Mouse (Mus musculus) embryonic facial prominence, embryonic 11.5 days (tissue): ENCODE data around the gene Tnnt1. TPM values are rescaled to one million over a fixed set of nuclear protein-coding genes. Genes with fewer than 3 reads are reported as not detected.

Source experiments
- ATAC-seq: fragments of 200-750 bp; cut with Nextera tagmentation; replicated peaks from 2 replicates; pipeline ENCODE4 v1.8.0; 2017; ENCODE audit warnings: low read depth; ENCODE audit not compliant: insufficient number of reproducible peaks, low FRiP score, low TSS enrichment
- DNase-seq: peaks from one replicate; pipeline ENCODE4 v3.0.0-alpha.2; 2015; ENCODE audit warnings: low spot score
- H3K27ac ChIP-seq: fragments of 300-500 bp; sonication (generic); replicated peaks from 2 replicates; pipeline ENCODE4 v1.5.1; 2014; ENCODE audit warnings: mild to moderate bottlenecking, low read depth, low read length, control low read depth
- H3K27me3 ChIP-seq: fragments of 300-500 bp; sonication (generic); 2 replicates; pipeline ENCODE4 v1.6.1; 2014; ENCODE audit warnings: mild to moderate bottlenecking, low read length, moderate library complexity, mixed read lengths; ENCODE audit not compliant: control insufficient read depth, insufficient read depth
- H3K36me3 ChIP-seq: fragments of 300-500 bp; sonication (generic); replicated peaks from 2 replicates; pipeline ENCODE4 v1.6.1; 2014; ENCODE audit warnings: low read depth, mild to moderate bottlenecking, low read length, moderate library complexity, mixed read lengths; ENCODE audit not compliant: control insufficient read depth, insufficient read depth
- H3K4me1 ChIP-seq: fragments of 300-500 bp; sonication (generic); 2 replicates; pipeline ENCODE4 v1.6.1; 2014; ENCODE audit warnings: low read length, mixed read lengths; ENCODE audit not compliant: control insufficient read depth, insufficient read depth
- H3K4me2 ChIP-seq: fragments of 300-500 bp; sonication (generic); 2 replicates; pipeline ENCODE4 v1.6.1; 2014; ENCODE audit warnings: low read depth, mild to moderate bottlenecking, control low read depth, low read length, moderate library complexity
- H3K4me3 ChIP-seq: fragments of 300-500 bp; sonication (generic); 2 replicates; pipeline ENCODE4 v1.5.1; 2014; ENCODE audit warnings: low read depth, low read length, control low read depth
- H3K9ac ChIP-seq: fragments of 300-500 bp; sonication (generic); replicated peaks from 2 replicates; pipeline ENCODE4 v1.6.1; 2014; ENCODE audit warnings: mild to moderate bottlenecking, control low read depth, low read length
- H3K9me3 ChIP-seq: fragments of 300-500 bp; sonication (generic); replicated peaks from 2 replicates; pipeline ENCODE4 v1.6.1; 2016; ENCODE audit warnings: mild to moderate bottlenecking, low read length, inconsistent platforms, mixed read lengths; ENCODE audit not compliant: control insufficient read depth
- WGBS: fragments of 180-500 bp; shearing (Covaris S2); extraction: QIAGEN DNeasy Blood & Tissue Kit; methylation state at CpG from one replicate; pipeline ENCODE4 v1.1.7; 2014; 5-methylcytosine and 5-hydroxymethylcytosine counted together
- polyA plus RNA-seq: library from polyadenylated mRNA; unstranded; fragments of >200 nt; fragmentation: Nextera tagmentation; extraction: Ambion mirVana; gene quantifications from 2 replicates; pipeline ENCODE4 v1.2.1, GENCODE M21; 2014

Gene Tnnt1
- polyA plus RNA-seq, 1 experiment from 2014 or later, result 61.5 TPM

- H3K9ac ChIP-seq, result no peak overlapping the region
- H3K27ac ChIP-seq, result no peak overlapping the region
- H3K4me3 ChIP-seq, result no peak overlapping the region
- ATAC-seq (no peak), DNase-seq (no peak)
- H3K27me3 ChIP-seq, result no peaks in the 10 kb centered on the region
- 65% methylated on average over 11 of the region's 11 CpGs for WGBS
- H3K9me3 ChIP-seq, result no peaks in the 10 kb centered on the region
- H3K36me3 ChIP-seq, result no peaks in the 10 kb centered on the region
- H3K4me1 ChIP-seq, result no peaks in the 10 kb centered on the region
- no peak overlapping the region for H3K4me2 ChIP-seq
Observed at GRCm38 (mm10) chr7:4504646-4505435, 11.3 kb downstream of the Tnnt1 start.

DNA sequence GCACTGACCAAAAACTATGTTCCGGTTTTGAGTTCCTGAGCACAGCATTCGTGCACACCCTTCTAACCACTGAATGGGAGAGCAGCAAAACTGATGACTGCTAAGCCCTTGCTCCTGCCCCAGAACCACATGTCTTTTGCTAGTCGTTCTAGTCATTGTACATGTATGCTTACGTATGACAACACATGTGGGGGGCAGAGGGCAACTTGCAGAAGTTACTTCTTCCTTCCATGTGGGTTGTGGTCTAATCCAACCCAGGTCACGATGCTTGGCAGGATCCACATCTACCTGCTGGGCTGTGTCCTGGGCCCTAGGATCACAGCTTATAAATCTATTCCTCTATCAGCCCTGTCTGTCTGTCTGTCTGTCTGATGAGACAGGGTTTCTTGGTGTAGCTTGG, 12.3 kb downstream of the Tnnt1 start:
- no peaks in the 10 kb centered on the region for H3K27me3 ChIP-seq
- H3K9ac ChIP-seq, result no peak overlapping the region
- ATAC-seq (no peak), DNase-seq (no peak)
- H3K4me2 ChIP-seq, result no peak overlapping the region
- 74% methylated on average over 5 of the region's 5 CpGs for WGBS
- H3K27ac ChIP-seq, result no peak overlapping the region
- no peaks in the 10 kb centered on the region for H3K36me3 ChIP-seq
- H3K4me3 ChIP-seq, result no peak overlapping the region
- no peaks in the 10 kb centered on the region for H3K4me1 ChIP-seq
- no peaks in the 10 kb centered on the region for H3K9me3 ChIP-seq

- Histone ChIP-seq H3K4me2 (no peak overlapping the region), H3K9me3 (no peaks in the 10 kb centered on the region), H3K4me3 (no peak overlapping the region), H3K27me3 (no peaks in the 10 kb centered on the region), H3K9ac (no peak overlapping the region), H3K27ac (no peak overlapping the region), H3K4me1 (no peaks in the 10 kb centered on the region), H3K36me3 (no peaks in the 10 kb centered on the region)
- WGBS, result 83% methylated on average over 4 of the region's 4 CpGs
- ATAC-seq, result no peak
- DNase-seq, result no peak
Observed at GRCm38 (mm10) chr7:4503100-4503499, 13.1 kb downstream of the Tnnt1 start.

- WGBS, result 12% methylated on average over 14 of the region's 14 CpGs
Observed at GRCm38 (mm10) chr7:4502421-4503090, 13.6 kb downstream of the Tnnt1 start.

GRCm38 (mm10) chr7:4501558-4502397, 14.4 kb downstream of the Tnnt1 start, which contains the start of gene Ppp1r12c:
Gene Ppp1r12c, minus strand, starts transcription at chr7:4501680.
- DNase-seq (peak; percentile 95), ATAC-seq (peak; percentile 80)
- Histone ChIP-seq H3K27me3 (no peaks in the 10 kb centered on the region), H3K4me2 (peak within 1 kb of the TSS; percentile 51), H3K4me3 (peak within 1 kb of the TSS; percentile 89), H3K9me3 (no peaks in the 10 kb centered on the region), H3K36me3 (no peaks in the 10 kb centered on the region), H3K27ac (peak within 1 kb of the TSS; percentile 76), H3K4me1 (no peaks in the 10 kb centered on the region), H3K9ac (peak within 1 kb of the TSS; percentile 90)
- under 1% methylated on average over 62 of the region's 62 CpGs for WGBS

More at GRCm38 (mm10) chr7:4502421-4503090, 13.6 kb downstream of the Tnnt1 start:
- Histone ChIP-seq H3K36me3 (no peaks in the 10 kb centered on the region), H3K9ac (peak overlapping the region; percentile 90), H3K27me3 (no peaks in the 10 kb centered on the region), H3K9me3 (no peaks in the 10 kb centered on the region), H3K4me1 (no peaks in the 10 kb centered on the region), H3K4me3 (peak overlapping the region; percentile 89), H3K27ac (no peak overlapping the region), H3K4me2 (peak overlapping the region; percentile 51)
- DNase-seq (peak; percentile 71), ATAC-seq (no peak)

DNA sequence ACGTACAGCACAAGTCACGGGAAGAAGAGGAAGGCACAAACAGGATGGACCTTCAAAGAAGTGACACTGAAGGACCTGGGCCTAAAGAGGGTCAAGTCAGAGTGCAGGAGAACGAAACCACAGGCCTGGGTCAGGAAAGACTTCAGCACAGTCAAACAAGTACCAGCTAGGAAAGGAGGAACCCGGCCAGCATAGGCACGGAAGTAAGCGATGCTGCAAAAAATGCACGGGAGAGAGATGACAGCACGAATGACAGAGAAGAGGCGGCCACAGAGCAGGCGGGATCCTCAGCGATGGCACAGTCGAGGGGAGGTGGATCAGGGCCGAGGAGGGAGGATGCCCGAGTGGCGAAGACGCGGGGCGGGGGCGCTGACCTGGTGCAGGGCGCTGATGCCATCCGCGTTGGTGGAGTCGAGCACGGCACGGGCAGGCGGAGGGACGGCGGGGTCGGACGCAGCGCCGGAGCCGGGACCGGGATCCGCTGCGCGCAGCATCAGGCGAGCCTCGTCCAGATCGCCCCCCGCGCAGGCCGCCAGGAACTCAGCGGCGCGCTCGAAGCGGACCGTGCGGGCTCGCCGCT, 15.2 kb downstream of the Tnnt1 start:
- Histone ChIP-seq H3K27ac (peak overlapping the region; percentile 76), H3K4me1 (no peaks in the 10 kb centered on the region), H3K4me3 (peak overlapping the region; percentile 89), H3K27me3 (no peaks in the 10 kb centered on the region), H3K4me2 (peak overlapping the region; percentile 51), H3K36me3 (no peaks in the 10 kb centered on the region; the same call in 1 of the 2 replicates), H3K9ac (peak overlapping the region; percentile 90), H3K9me3 (no peaks in the 10 kb centered on the region)
- under 1% methylated on average over 33 of the region's 52 CpGs for WGBS
- DNase-seq, result peak; percentile 21
- peak; percentile 32 for ATAC-seq

DNA sequence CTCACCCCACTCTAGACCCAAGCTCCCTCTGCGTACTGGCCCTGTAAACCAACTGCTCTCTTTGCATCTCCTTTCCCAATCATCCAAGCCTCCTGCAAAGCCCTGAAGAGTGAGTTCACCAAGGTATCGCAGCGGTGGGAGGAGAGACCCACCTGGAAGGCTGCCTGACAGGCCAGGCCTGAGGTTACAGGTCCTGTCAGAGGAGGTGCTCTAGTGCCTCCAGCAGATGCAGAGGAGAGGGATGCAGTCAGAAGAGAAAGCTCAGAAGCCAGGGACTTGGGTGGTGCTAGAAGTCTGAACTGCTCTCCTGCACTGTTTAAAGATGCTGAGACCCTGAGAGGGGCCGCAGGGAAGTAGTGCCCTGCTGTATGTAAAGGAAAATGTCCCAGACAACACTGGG, 17.1 kb downstream of the Tnnt1 start:
- no peaks in the 10 kb centered on the region for H3K27me3 ChIP-seq
- no peak overlapping the region for H3K27ac ChIP-seq
- DNase-seq (no peak), ATAC-seq (no peak)
- H3K9me3 ChIP-seq, result no peaks in the 10 kb centered on the region
- H3K36me3 ChIP-seq, result no peaks in the 10 kb centered on the region; the same call in 1 of the 2 replicates
- H3K4me1 ChIP-seq, result no peaks in the 10 kb centered on the region
- H3K4me2 ChIP-seq, result no peak overlapping the region
- H3K4me3 ChIP-seq, result no peak overlapping the region
- 91% methylated on average over 4 of the region's 4 CpGs for WGBS
- H3K9ac ChIP-seq, result no peak overlapping the region
